Mouse (Mus musculus): ENCODE results near the gene Gm13090. TPM values are rescaled to one million over a fixed set of nuclear protein-coding genes. Genes with fewer than 3 reads are reported as not detected.

Gene Gm13090
- polyA plus RNA-seq, 1 experiment: not detected

DNA sequence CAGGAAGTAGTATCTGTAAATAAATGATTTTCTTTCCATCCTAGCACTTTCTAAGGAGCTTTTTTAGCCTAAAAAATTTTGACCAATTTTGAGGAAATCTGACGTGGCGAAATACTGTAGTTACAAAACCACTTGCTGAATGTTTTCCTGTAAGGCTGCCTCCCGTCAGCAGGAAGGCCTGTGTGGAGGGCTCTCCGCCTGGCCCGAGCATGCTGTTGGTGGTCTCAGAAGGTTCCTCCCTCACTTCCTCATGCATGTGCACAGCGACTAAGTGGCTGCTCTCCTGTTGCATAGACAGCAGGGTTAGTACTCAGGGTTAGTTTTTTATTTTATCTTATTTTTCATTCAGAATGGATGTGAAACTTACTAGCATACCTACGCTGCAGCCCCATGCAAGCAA lies 18.4 kb upstream of the Gm13090 start:
- no peaks in the 10 kb centered on the region for H3K36me3 ChIP-seq (ENCODE audit: control insufficient read depth, insufficient read depth, low read length, poor library complexity, severe bottlenecking)
- H3K9ac ChIP-seq (ENCODE audit: low read depth, poor library complexity, severe bottlenecking): no peak overlapping the region
- no peaks in the 10 kb centered on the region for H3K4me1 ChIP-seq (ENCODE audit: control insufficient read depth, insufficient read depth, low read length)
- no peak overlapping the region for H3K27ac ChIP-seq (ENCODE audit: insufficient read depth, low read length)
- H3K9me3 ChIP-seq (replicated peaks; ENCODE audit: control insufficient read depth, insufficient read depth, low read length, poor library complexity, severe bottlenecking): no peaks in the 10 kb centered on the region
- H3K4me3 ChIP-seq (ENCODE audit: low read depth, low read length): no peak overlapping the region
- TF ChIP-seq EP300 (IDR thresholded peaks at IDR 0.05; ENCODE audit: insufficient read depth, low read depth, low read length): no peak
- no peak for TF ChIP-seq CTCF (IDR thresholded peaks at IDR 0.05; ENCODE audit: low read depth, low read length)
- no peak for TF ChIP-seq POLR2A (IDR thresholded peaks at IDR 0.05; ENCODE audit: insufficient read depth, low read length)
- no peaks in the 10 kb centered on the region for H3K27me3 ChIP-seq (ENCODE audit: control insufficient read depth, insufficient read depth, low read length, poor library complexity, severe bottlenecking)

DNA sequence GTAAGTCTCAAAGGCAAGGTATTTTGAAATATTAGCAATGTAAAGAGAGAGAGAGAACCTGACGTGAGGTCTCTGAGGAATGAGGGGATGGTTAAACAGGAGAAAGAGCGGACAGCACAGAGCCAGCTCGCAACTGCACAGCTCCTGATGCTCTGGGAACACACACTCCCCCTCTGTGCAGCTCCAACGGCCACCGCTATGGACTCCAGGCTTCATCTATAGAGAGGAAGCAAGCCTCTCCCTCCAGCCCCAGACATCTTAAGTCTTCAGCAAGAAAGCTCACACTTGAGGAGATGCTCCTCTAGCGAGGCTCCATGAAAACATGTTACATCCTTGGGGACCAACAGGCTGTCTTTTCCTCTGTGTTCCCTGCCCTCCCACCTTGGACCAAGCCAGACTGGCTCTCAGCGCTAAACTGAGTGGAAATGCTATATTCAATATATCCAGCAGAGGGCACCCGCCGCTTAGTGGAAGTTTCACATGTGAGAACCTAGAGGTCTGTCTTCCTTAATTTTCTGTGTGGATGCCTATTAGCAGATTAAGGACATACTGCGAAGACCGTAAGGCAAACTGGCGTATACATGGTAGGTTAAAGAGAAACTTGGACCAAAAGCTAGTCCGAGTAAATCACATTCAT lies 16.1 kb upstream of the Gm13090 start:
- Histone ChIP-seq H3K4me1 (ENCODE audit: control insufficient read depth, insufficient read depth, low read length) (no peaks in the 10 kb centered on the region), H3K27me3 (ENCODE audit: control insufficient read depth, insufficient read depth, low read length, poor library complexity, severe bottlenecking) (no peaks in the 10 kb centered on the region), H3K9ac (ENCODE audit: low read depth, poor library complexity, severe bottlenecking) (no peak overlapping the region), H3K27ac (ENCODE audit: insufficient read depth, low read length) (no peak overlapping the region), H3K4me3 (ENCODE audit: low read depth, low read length) (no peak overlapping the region), H3K9me3 (replicated peaks; ENCODE audit: control insufficient read depth, insufficient read depth, low read length, poor library complexity, severe bottlenecking) (no peaks in the 10 kb centered on the region), H3K36me3 (ENCODE audit: control insufficient read depth, insufficient read depth, low read length, poor library complexity, severe bottlenecking) (peaks cover 4% of the 10 kb centered on the region; the same call in 1 of the 2 replicates)
- TF ChIP-seq CTCF (IDR thresholded peaks at IDR 0.05; ENCODE audit: low read depth, low read length): peak; percentile 36
- no peak for TF ChIP-seq POLR2A (IDR thresholded peaks at IDR 0.05; ENCODE audit: insufficient read depth, low read length)

DNA sequence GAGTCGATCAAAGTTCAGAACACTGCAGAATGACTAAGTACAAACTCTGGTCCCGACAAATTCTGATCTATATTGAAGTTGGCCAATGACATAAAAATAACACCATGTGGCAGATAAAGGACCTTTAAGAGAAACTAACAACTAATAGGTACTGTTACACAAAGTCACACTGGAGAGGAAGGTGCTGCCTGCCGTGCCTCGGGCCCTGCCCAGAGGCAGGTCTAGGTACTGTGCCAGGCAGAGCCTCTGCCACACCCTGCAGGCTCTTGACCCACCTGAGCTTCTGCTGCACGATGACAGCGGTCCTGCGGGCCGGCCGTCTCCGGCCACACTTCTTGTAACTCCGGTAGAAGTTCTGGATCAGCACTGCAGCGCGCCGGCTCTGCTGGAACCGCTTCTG lies 14.6 kb upstream of the Gm13090 start:
- H3K36me3 ChIP-seq (ENCODE audit: control insufficient read depth, insufficient read depth, low read length, poor library complexity, severe bottlenecking): peaks cover 6% of the 10 kb centered on the region; the same call in 1 of the 2 replicates
- no peaks in the 10 kb centered on the region for H3K9me3 ChIP-seq (replicated peaks; ENCODE audit: control insufficient read depth, insufficient read depth, low read length, poor library complexity, severe bottlenecking)
- no peak overlapping the region for H3K9ac ChIP-seq (ENCODE audit: low read depth, poor library complexity, severe bottlenecking)
- no peak overlapping the region for H3K27ac ChIP-seq (ENCODE audit: insufficient read depth, low read length)
- no peak for TF ChIP-seq POLR2A (IDR thresholded peaks at IDR 0.05; ENCODE audit: insufficient read depth, low read length)
- TF ChIP-seq EP300 (IDR thresholded peaks at IDR 0.05; ENCODE audit: insufficient read depth, low read depth, low read length): no peak
- no peak for TF ChIP-seq CTCF (IDR thresholded peaks at IDR 0.05; ENCODE audit: low read depth, low read length)
- H3K4me1 ChIP-seq (ENCODE audit: control insufficient read depth, insufficient read depth, low read length): no peaks in the 10 kb centered on the region
- no peaks in the 10 kb centered on the region for H3K27me3 ChIP-seq (ENCODE audit: control insufficient read depth, insufficient read depth, low read length, poor library complexity, severe bottlenecking)
- no peak overlapping the region for H3K4me3 ChIP-seq (ENCODE audit: low read depth, low read length)

DNA sequence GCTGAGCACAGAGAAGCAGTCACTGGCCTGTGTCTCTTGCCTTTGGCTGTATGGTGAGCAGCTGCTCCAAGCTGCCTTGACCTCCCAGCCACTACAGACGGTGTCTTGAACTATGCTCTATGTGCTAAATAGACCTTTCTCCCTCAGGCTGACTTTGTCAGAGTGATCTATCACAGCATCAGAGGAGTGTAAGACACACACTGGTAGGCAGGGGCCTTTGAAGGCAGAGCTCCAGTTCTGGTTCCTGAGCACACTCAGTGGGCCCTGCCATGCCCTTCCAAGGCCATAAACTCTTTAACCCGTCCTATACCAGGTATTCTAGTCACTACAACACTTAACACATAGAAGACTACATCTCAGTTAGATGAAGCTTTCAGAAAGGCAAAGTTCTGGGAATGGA lies 8.0 kb upstream of the Gm13090 start:
- Histone ChIP-seq H3K9me3 (replicated peaks; ENCODE audit: control insufficient read depth, insufficient read depth, low read length, poor library complexity, severe bottlenecking) (no peaks in the 10 kb centered on the region), H3K27ac (ENCODE audit: insufficient read depth, low read length) (no peak overlapping the region), H3K4me1 (ENCODE audit: control insufficient read depth, insufficient read depth, low read length) (no peaks in the 10 kb centered on the region), H3K4me3 (ENCODE audit: low read depth, low read length) (no peak overlapping the region), H3K27me3 (ENCODE audit: control insufficient read depth, insufficient read depth, low read length, poor library complexity, severe bottlenecking) (no peaks in the 10 kb centered on the region), H3K9ac (ENCODE audit: low read depth, poor library complexity, severe bottlenecking) (no peak overlapping the region), H3K36me3 (ENCODE audit: control insufficient read depth, insufficient read depth, low read length, poor library complexity, severe bottlenecking) (peaks cover 6% of the 10 kb centered on the region; the same call in 1 of the 2 replicates)
- TF ChIP-seq EP300 (IDR thresholded peaks at IDR 0.05; ENCODE audit: insufficient read depth, low read depth, low read length) (no peak), POLR2A (IDR thresholded peaks at IDR 0.05; ENCODE audit: insufficient read depth, low read length) (no peak), CTCF (IDR thresholded peaks at IDR 0.05; ENCODE audit: low read depth, low read length) (no peak)

DNA sequence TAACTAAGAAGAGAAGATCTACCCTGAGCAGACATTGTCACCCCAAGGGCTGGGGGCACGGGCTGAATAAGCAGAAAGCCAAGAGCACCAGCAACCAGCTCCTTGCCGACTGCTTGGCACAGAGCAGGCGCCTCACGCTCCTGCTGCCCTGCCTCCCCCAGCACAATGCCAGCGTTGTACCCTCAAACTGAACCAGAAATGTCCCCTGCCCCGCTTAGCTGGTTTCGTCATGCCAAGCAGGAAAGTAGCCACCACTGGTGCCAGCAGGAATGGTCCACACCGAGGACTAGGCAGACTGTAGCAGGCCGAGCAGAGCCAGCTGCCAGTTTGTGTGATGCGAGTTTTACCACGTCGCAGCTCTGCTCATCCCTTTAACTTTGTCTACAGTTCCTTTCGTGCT lies 7.4 kb upstream of the Gm13090 start:
- H3K9ac ChIP-seq (ENCODE audit: low read depth, poor library complexity, severe bottlenecking): no peak overlapping the region
- no peaks in the 10 kb centered on the region for H3K4me1 ChIP-seq (ENCODE audit: control insufficient read depth, insufficient read depth, low read length)
- TF ChIP-seq POLR2A (IDR thresholded peaks at IDR 0.05; ENCODE audit: insufficient read depth, low read length) (no peak), CTCF (IDR thresholded peaks at IDR 0.05; ENCODE audit: low read depth, low read length) (no peak), EP300 (IDR thresholded peaks at IDR 0.05; ENCODE audit: insufficient read depth, low read depth, low read length) (no peak)
- H3K27me3 ChIP-seq (ENCODE audit: control insufficient read depth, insufficient read depth, low read length, poor library complexity, severe bottlenecking): no peaks in the 10 kb centered on the region
- H3K36me3 ChIP-seq (ENCODE audit: control insufficient read depth, insufficient read depth, low read length, poor library complexity, severe bottlenecking): peaks cover 6% of the 10 kb centered on the region; the same call in 1 of the 2 replicates
- H3K9me3 ChIP-seq (replicated peaks; ENCODE audit: control insufficient read depth, insufficient read depth, low read length, poor library complexity, severe bottlenecking): no peaks in the 10 kb centered on the region
- H3K4me3 ChIP-seq (ENCODE audit: low read depth, low read length): no peak overlapping the region
- H3K27ac ChIP-seq (ENCODE audit: insufficient read depth, low read length): no peak overlapping the region

DNA sequence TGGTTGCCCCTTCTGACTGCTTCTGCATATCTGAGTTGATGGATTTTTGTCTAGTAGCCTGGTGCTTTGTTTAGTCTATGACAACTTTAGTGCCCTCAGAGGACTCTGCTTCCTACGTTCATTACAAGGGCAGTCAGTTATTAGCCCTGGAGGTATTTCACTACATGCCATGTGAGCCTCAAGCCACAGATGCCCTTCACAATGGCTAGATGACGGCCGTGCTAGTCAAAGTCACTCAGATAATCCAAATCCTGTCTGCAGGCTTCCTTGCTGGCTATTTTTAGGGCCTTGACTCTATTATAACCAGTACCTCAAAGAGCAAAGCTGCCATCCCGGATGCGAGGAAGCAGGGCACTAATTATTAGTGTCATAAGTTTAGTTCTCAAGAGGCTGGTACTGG lies 6.3 kb upstream of the Gm13090 start:
- H3K36me3 ChIP-seq (ENCODE audit: control insufficient read depth, insufficient read depth, low read length, poor library complexity, severe bottlenecking): peaks cover 2% of the 10 kb centered on the region; the same call in 1 of the 2 replicates
- no peaks in the 10 kb centered on the region for H3K27me3 ChIP-seq (ENCODE audit: control insufficient read depth, insufficient read depth, low read length, poor library complexity, severe bottlenecking)
- H3K4me1 ChIP-seq (ENCODE audit: control insufficient read depth, insufficient read depth, low read length): no peaks in the 10 kb centered on the region
- no peak overlapping the region for H3K9ac ChIP-seq (ENCODE audit: low read depth, poor library complexity, severe bottlenecking)
- no peaks in the 10 kb centered on the region for H3K9me3 ChIP-seq (replicated peaks; ENCODE audit: control insufficient read depth, insufficient read depth, low read length, poor library complexity, severe bottlenecking)
- no peak for TF ChIP-seq EP300 (IDR thresholded peaks at IDR 0.05; ENCODE audit: insufficient read depth, low read depth, low read length)
- no peak for TF ChIP-seq CTCF (IDR thresholded peaks at IDR 0.05; ENCODE audit: low read depth, low read length)
- TF ChIP-seq POLR2A (IDR thresholded peaks at IDR 0.05; ENCODE audit: insufficient read depth, low read length): no peak
- H3K27ac ChIP-seq (ENCODE audit: insufficient read depth, low read length): no peak overlapping the region
- no peak overlapping the region for H3K4me3 ChIP-seq (ENCODE audit: low read depth, low read length)
